Mouse (Mus musculus) thymus, adult 2 months (tissue): ENCODE measurements around the gene Bmp10.

ENCODE experiments used
- CTCF ChIP-seq: fragments of 200-500 bp; IDR thresholded peaks from 2 replicates; pipeline ENCODE4 v1.5.1; 2012; ENCODE audit warnings: mild to moderate bottlenecking, control low read depth, low read length, moderate library complexity, borderline replicate concordance; ENCODE audit not compliant: control insufficient read depth, poor library complexity, insufficient read depth; ENCODE audit errors: extremely low read depth
- POLR2A ChIP-seq: fragments of 200-500 bp; IDR thresholded peaks from 2 replicates; pipeline ENCODE4 v1.6.1; 2012; ENCODE audit warnings: mild to moderate bottlenecking, low read length, control low read depth, moderate library complexity; ENCODE audit not compliant: control insufficient read depth, poor library complexity, insufficient read depth; ENCODE audit errors: extremely low read depth

DNA sequence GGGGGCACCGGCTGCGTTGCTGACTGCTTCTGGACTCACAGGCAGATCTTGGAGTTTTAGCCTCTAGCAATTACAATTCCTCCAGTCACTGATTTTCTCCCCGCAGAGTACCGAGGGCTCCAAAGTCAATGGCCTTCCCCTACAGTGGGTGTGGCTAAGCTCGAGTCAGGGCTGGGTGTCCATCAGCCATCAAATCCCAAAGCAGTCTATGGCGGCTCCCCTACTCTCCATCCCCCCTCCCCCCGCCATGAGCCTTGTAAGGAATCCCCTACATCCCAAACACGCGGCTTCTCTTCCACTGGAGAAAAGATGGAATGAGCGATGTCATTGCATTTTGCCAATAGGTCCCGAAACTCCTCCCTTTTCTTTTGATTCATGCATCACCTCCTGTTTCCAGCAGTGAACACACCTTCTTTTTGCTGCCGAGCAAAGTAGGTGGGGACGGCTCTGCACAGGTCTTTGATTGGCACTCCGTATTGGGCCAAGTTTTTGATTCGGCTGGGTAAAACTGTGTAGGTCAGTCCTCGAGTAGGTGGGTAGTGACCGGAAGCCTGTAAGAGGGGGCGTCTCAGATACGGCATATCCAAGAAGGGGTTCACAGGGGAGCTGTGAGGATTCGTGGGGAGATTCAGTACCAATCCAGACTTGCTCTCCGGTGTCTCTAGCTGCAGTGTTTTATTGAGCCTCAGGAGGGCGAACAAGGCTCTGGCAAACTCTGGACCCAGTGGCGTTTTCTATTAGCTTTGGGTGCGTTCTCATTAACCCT, 44.7 kb upstream of the Bmp10 start:
- no peak for TF ChIP-seq POLR2A
- TF ChIP-seq CTCF, result no peak
